Mouse (Mus musculus) forebrain, embryonic 11.5 days (tissue): ENCODE results near the gene Ccdc88c. TPM values are rescaled to one million over a fixed set of nuclear protein-coding genes. Genes with fewer than 3 reads are reported as not detected.

Experiments used
- ATAC-seq: fragments of 200-750 bp; cut with Nextera tagmentation; replicated peaks from 2 replicates; pipeline ENCODE4 v1.8.0; 2017; ENCODE audit warnings: moderate TSS enrichment; ENCODE audit not compliant: low FRiP score
- DNase-seq: peaks from one replicate; pipeline ENCODE4 v3.0.0-alpha.2; 2017; ENCODE audit warnings: low spot score
- H3K27ac ChIP-seq: fragments of 300-500 bp; sonication (generic); 2 replicates; pipeline ENCODE4 v1.5.1; 2014; ENCODE audit warnings: low read depth, low read length
- H3K27me3 ChIP-seq: fragments of 300-500 bp; sonication (generic); 2 replicates; pipeline ENCODE4 v1.6.1; 2014; ENCODE audit warnings: mild to moderate bottlenecking, low read length, mixed read lengths; ENCODE audit not compliant: control insufficient read depth, insufficient read depth
- H3K36me3 ChIP-seq: fragments of 300-500 bp; sonication (generic); 2 replicates; pipeline ENCODE4 v1.6.1; 2014; ENCODE audit warnings: mild to moderate bottlenecking, low read length, moderate library complexity, mixed read lengths; ENCODE audit not compliant: control insufficient read depth, insufficient read depth
- H3K4me1 ChIP-seq: fragments of 300-500 bp; sonication (generic); replicated peaks from 2 replicates; pipeline ENCODE4 v1.6.1; 2014; ENCODE audit warnings: low read length, mixed read lengths; ENCODE audit not compliant: control insufficient read depth, insufficient read depth
- H3K4me2 ChIP-seq: fragments of 300-500 bp; sonication (generic); 2 replicates; pipeline ENCODE4 v1.6.1; 2014; ENCODE audit warnings: low read depth, mild to moderate bottlenecking, low read length, moderate library complexity, mixed read lengths; ENCODE audit not compliant: severe bottlenecking
- H3K4me3 ChIP-seq: fragments of 300-500 bp; sonication (generic); 2 replicates; pipeline ENCODE4 v1.5.1; 2014; ENCODE audit warnings: low read depth, low read length
- H3K9ac ChIP-seq: fragments of 300-500 bp; sonication (generic); 2 replicates; pipeline ENCODE4 v1.6.1; 2014; ENCODE audit warnings: low read length
- H3K9me3 ChIP-seq: fragments of 300-500 bp; sonication (generic); 2 replicates; pipeline ENCODE4 v1.6.1; 2016; ENCODE audit warnings: low read length, mixed read lengths; ENCODE audit not compliant: control insufficient read depth
- WGBS: fragments of 180-500 bp; shearing (Covaris S2); extraction: QIAGEN DNeasy Blood & Tissue Kit; methylation state at CpG from one replicate; pipeline ENCODE4 v1.1.7; 2014; 5-methylcytosine and 5-hydroxymethylcytosine counted together
- polyA plus RNA-seq: library from polyadenylated mRNA; unstranded; fragments of >200 nt; fragmentation: Nextera tagmentation; extraction: Ambion mirVana; gene quantifications from 2 replicates; pipeline ENCODE4 v1.2.1, GENCODE M21; 2014

The Ccdc88c gene
- polyA plus RNA-seq, 1 experiment from 2014 or later = 27.7 TPM

GRCm38 (mm10) chr12:100931653-100932052 is 97.2 kb downstream of the Ccdc88c start:
- Histone ChIP-seq H3K27me3 (no peaks in the 10 kb centered on the region), H3K4me1 (no peaks in the 10 kb centered on the region), H3K4me3 (no peak overlapping the region), H3K9me3 (no peaks in the 10 kb centered on the region), H3K4me2 (no peak overlapping the region), H3K36me3 (peaks cover 12% of the 10 kb centered on the region; the same call in 1 of the 2 replicates), H3K9ac (no peak overlapping the region), H3K27ac (no peak overlapping the region)
- DNase-seq (no peak), ATAC-seq (no peak)
- WGBS = 98% methylated on average over 14 of the region's 14 CpGs

GRCm38 (mm10) chr12:100928286-100928685 is 100.6 kb downstream of the Ccdc88c start:
- Histone ChIP-seq H3K27ac (no peak overlapping the region), H3K9me3 (no peaks in the 10 kb centered on the region), H3K27me3 (no peaks in the 10 kb centered on the region), H3K4me2 (no peak overlapping the region), H3K4me1 (no peaks in the 10 kb centered on the region), H3K4me3 (no peak overlapping the region), H3K9ac (no peak overlapping the region), H3K36me3 (peaks cover 12% of the 10 kb centered on the region; the same call in 1 of the 2 replicates)
- ATAC-seq (no peak), DNase-seq (no peak)
- WGBS = 95% methylated on average over 9 of the region's 9 CpGs

DNA sequence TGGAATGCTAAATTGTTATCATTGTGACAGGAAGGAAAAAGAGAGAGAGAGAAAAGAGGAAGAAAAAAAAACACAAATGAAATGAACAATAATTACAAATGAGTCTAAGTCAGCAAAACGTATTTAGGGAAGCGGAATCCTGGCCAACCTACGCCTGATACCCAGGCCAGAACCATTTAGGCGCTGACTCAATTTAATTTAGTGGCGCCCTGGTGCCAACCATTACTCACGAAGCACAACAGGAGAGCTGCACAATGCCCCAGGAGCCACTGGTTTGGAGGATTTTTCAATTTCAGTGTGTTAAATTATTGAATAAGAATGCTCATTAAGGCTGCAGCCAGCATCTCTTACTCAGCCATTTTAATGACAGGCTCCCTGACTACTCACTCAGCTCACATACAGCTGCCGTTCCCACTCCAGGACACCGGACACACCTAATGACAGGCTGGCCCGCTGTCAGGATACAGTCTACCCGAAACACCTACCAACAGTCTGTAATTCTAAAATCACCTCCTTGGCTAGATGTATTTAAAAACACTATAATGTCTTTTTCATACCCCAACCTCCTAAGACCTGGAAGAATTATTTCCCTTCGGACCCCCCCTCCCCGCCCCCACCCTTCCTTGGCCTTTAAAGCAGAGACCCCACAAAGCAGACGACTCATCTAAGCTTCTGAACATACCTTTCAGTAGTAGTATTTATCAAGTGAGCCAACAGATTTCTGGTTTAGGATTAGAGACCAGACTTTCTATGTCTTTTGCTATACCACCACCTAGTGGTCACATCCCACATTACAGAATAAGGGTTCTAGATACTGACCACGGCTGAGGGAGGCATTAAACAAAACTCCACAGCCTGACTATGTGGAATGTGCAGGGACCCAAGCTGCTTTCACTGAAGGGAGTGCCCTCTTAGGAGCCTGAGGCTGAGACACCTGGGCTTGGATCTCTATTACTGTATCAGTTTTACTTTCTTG is 102.9 kb downstream of the Ccdc88c start:
- Histone ChIP-seq H3K27ac (no peak overlapping the region), H3K4me2 (no peak overlapping the region), H3K4me3 (no peak overlapping the region), H3K36me3 (peaks cover 4% of the 10 kb centered on the region; the same call in 1 of the 2 replicates), H3K9ac (no peak overlapping the region), H3K9me3 (no peaks in the 10 kb centered on the region), H3K4me1 (no peaks in the 10 kb centered on the region), H3K27me3 (no peaks in the 10 kb centered on the region)
- 78% methylated on average over 14 of the region's 14 CpGs for WGBS
- ATAC-seq (peak; percentile 66), DNase-seq (no peak)

GRCm38 (mm10) chr12:100924646-100925339 is 104.1 kb downstream of the Ccdc88c start:
- Histone ChIP-seq H3K27ac (no peak overlapping the region), H3K4me1 (no peaks in the 10 kb centered on the region), H3K4me2 (no peak overlapping the region), H3K4me3 (no peak overlapping the region), H3K9ac (no peak overlapping the region), H3K27me3 (no peaks in the 10 kb centered on the region), H3K36me3 (peaks cover 4% of the 10 kb centered on the region; the same call in 1 of the 2 replicates), H3K9me3 (no peaks in the 10 kb centered on the region)
- WGBS = 87% methylated on average over 15 of the region's 15 CpGs
- DNase-seq = no peak
- ATAC-seq = no peak

GRCm38 (mm10) chr12:100910731-100911130 is 118.1 kb downstream of the Ccdc88c start:
- no peak for ATAC-seq
- Histone ChIP-seq H3K36me3 (no peaks in the 10 kb centered on the region; the same call in 1 of the 2 replicates), H3K9me3 (no peaks in the 10 kb centered on the region), H3K4me3 (no peak overlapping the region), H3K27me3 (0 out of 2 replicates have a peak, but pooled peaks cover 4% of the 10 kb centered on the region), H3K4me1 (peaks cover 4% of the 10 kb centered on the region; the same call in 1 of the 2 replicates), H3K9ac (no peak overlapping the region), H3K27ac (no peak overlapping the region), H3K4me2 (no peak overlapping the region)
- DNase-seq = no peak
- 89% methylated on average over 12 of the region's 12 CpGs for WGBS

DNA sequence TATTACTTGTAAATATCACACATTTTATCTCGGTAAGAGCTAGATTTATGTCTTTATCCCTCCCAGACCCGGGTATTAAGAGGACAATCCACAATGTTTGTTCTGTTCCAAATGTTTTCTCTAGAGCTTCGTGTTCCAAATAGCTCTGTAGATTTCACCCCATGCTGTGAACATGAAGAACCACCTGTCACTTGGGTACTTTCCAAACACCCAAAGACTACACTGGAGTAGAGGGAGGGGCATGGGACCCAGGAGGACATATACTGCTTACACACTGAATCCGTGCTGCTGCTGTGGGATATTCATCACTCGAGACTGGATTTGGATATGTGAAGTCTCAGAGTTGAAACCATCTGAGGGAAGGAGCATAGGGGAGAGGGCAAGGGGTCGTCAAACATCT is 119.1 kb downstream of the Ccdc88c start:
- 0 out of 2 replicates have a peak, but pooled peaks cover 4% of the 10 kb centered on the region for H3K27me3 ChIP-seq
- H3K4me3 ChIP-seq = no peak overlapping the region
- H3K27ac ChIP-seq = no peak overlapping the region
- ATAC-seq (no peak), DNase-seq (no peak)
- 73% methylated on average over 6 of the region's 6 CpGs for WGBS
- H3K9me3 ChIP-seq = no peaks in the 10 kb centered on the region
- H3K9ac ChIP-seq = no peak overlapping the region
- H3K36me3 ChIP-seq = no peaks in the 10 kb centered on the region; the same call in 1 of the 2 replicates
- no peak overlapping the region for H3K4me2 ChIP-seq
- peaks cover 4% of the 10 kb centered on the region; the same call in 1 of the 2 replicates for H3K4me1 ChIP-seq

- Histone ChIP-seq H3K27me3 (0 out of 2 replicates have a peak, but pooled peaks cover 4% of the 10 kb centered on the region), H3K9me3 (no peaks in the 10 kb centered on the region), H3K27ac (no peak overlapping the region), H3K4me3 (peak overlapping the region; percentile 38), H3K4me1 (peaks cover 4% of the 10 kb centered on the region; the same call in 1 of the 2 replicates), H3K36me3 (no peaks in the 10 kb centered on the region; the same call in 1 of the 2 replicates), H3K9ac (peak overlapping the region; percentile 61), H3K4me2 (peak overlapping the region; percentile 92)
- WGBS = 21% methylated on average over 10 of the region's 10 CpGs
- no peak for DNase-seq
- peak; percentile 50 for ATAC-seq
Measured at GRCm38 (mm10) chr12:100908298-100909034, 120.4 kb downstream of the Ccdc88c start.
